Mouse (Mus musculus) heart, adult 2 months (tissue): Measurements from ENCODE around the gene Adgrg3.

Experiments
- CTCF ChIP-seq: fragments of 200-600 bp; IDR thresholded peaks from 2 replicates; pipeline ENCODE4 v1.8.1; 2022; ENCODE audit warnings: antibody characterized with exemption, mild to moderate bottlenecking, moderate library complexity
- POLR2A ChIP-seq: fragments of 200-500 bp; IDR thresholded peaks from 2 replicates; pipeline ENCODE4 v1.6.1; 2011; ENCODE audit warnings: mild to moderate bottlenecking, low read depth, low read length, control low read depth; ENCODE audit not compliant: insufficient read depth

DNA sequence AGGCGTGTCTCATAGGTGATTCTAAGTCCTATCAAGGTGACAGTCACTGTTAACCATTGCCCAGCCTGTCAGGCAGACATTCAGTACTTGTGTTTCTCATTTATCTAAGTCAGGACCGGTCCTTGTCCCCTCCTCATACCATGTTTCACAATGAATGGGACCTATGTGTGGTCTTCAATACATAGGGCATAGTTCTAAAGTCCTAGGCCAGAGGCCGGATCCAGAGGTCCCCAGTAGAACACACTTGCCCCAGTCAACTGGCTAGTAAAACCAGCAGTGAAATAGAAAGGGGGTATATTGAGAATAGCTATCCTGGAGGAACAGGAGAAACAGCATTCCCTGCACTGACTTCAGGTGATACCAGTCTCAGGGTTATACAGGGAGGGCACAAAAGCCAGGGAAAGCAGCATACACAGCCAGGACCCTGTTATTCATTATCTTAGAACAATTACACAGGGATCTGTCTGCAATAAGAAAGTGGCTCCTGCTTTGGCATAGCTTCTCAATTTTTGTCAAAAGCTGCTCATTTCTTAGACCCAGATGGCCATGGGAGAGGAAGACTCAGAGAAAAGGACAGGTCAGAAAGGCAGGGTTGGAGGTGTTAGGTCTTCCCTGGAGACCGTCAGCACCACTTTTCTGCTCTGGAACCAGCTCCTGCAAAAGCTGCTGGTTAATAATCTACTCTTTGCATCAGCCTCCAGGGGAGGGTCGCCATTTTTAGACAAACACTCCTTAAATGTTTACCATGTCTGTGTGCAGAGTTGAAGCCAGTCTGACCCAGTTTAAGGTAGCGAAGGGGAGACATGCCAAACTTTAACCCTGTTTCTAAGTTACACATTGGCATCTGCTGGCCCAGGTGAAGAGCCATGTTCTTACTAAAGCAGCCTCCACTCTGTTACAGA lies 24.6 kb downstream of the Adgrg3 start:
- TF ChIP-seq CTCF (no peak), POLR2A (no peak)
